22 mouse cellular contexts compared by ENCODE assay signal in genomic region chr8:48203611-48204010, GRCm38 (mm10).
A peak's percentile ranks its signal among the peaks of the same experiment; 100 is the strongest.
DNase-seq lines count a peak whose midpoint lies in the region; ATAC-seq lines count a peak whose summit lies in the region.
"Had no signal": no experiment of that assay in that cellular context is flagged by ENCODE, and none has a peak within 500 bp of the region (broad histone marks: within the 10 kb centered on the region; RNA-seq: fewer than 3 reads in every experiment).

No protein-coding gene starts in this region.

- peak overlapping the region; percentile 63; the same call in 1 of the 2 replicates for H3K27ac ChIP-seq in forebrain, embryonic 10.5 days
- no peak overlapping the region for H3K27ac ChIP-seq in forebrain, embryonic 11.5 days (ENCODE audit: low read depth, low read length)
- no peak overlapping the region for H3K27ac ChIP-seq in neural tube, embryonic 11.5 days (ENCODE audit: low read depth, low read length)
- 0 out of 2 replicates have a peak overlapping the region, but pooled peaks have one; percentile 18 for H3K27ac ChIP-seq in hindbrain, embryonic 14.5 days
- peak overlapping the region; percentile 43; the same call in 1 of the 2 replicates for H3K27ac ChIP-seq in neural tube, embryonic 13.5 days (replicated peaks)
- no peak overlapping the region for H3K27ac ChIP-seq in heart, embryonic 11.5 days (ENCODE audit: low read depth, low read length)
- H3K27ac ChIP-seq: forebrain, embryonic 13.5 days; kidney, embryonic 15.5 days; limb, embryonic 15.5 days; liver, embryonic 13.5 days had no signal

- H3K9me3 ChIP-seq in forebrain, embryonic 10.5 days: peaks cover 7% of the 10 kb centered on the region; the same call in 1 of the 2 replicates
- no peaks in the 10 kb centered on the region for H3K9me3 ChIP-seq in forebrain, embryonic 11.5 days (ENCODE audit: control insufficient read depth, low read length)
- H3K9me3 ChIP-seq in neural tube, embryonic 11.5 days (ENCODE audit: control insufficient read depth, low read length): no peaks in the 10 kb centered on the region
- H3K9me3 ChIP-seq in hindbrain, embryonic 14.5 days (ENCODE audit: control insufficient read depth, low read length): no peaks in the 10 kb centered on the region
- H3K9me3 ChIP-seq in neural tube, embryonic 13.5 days: no peaks in the 10 kb centered on the region
- no peaks in the 10 kb centered on the region for H3K9me3 ChIP-seq in heart, embryonic 11.5 days (replicated peaks; ENCODE audit: control insufficient read depth, low read length)
- H3K9me3 ChIP-seq: forebrain, embryonic 13.5 days; heart, embryonic 12.5 days; kidney, embryonic 15.5 days; limb, embryonic 15.5 days; liver, embryonic 13.5 days had no signal

- H3K4me3 ChIP-seq in forebrain, embryonic 10.5 days: no peak overlapping the region
- no peak overlapping the region for H3K4me3 ChIP-seq in forebrain, embryonic 11.5 days (ENCODE audit: low read depth, low read length)
- H3K4me3 ChIP-seq in neural tube, embryonic 11.5 days (ENCODE audit: low read depth, low read length): no peak overlapping the region
- H3K4me3 ChIP-seq in hindbrain, embryonic 14.5 days (replicated peaks; ENCODE audit: low read length): no peak overlapping the region
- H3K4me3 ChIP-seq in neural tube, embryonic 13.5 days: no peak overlapping the region
- H3K4me3 ChIP-seq in heart, embryonic 11.5 days (ENCODE audit: low read depth, low read length): no peak overlapping the region
- H3K4me3 ChIP-seq: erythroblast, embryonic 14.5 days; forebrain, embryonic 13.5 days; heart, embryonic 12.5 days; kidney, embryonic 15.5 days; limb, embryonic 15.5 days; liver, embryonic 13.5 days had no signal

- H3K9ac ChIP-seq in forebrain, embryonic 11.5 days (ENCODE audit: low read length): no peak overlapping the region
- no peak overlapping the region for H3K9ac ChIP-seq in neural tube, embryonic 11.5 days (ENCODE audit: low read length)
- no peak overlapping the region for H3K9ac ChIP-seq in hindbrain, embryonic 14.5 days
- no peak overlapping the region for H3K9ac ChIP-seq in neural tube, embryonic 13.5 days
- H3K9ac ChIP-seq in heart, embryonic 11.5 days (ENCODE audit: low read depth, low read length): no peak overlapping the region
- H3K9ac ChIP-seq: forebrain, embryonic 13.5 days; heart, embryonic 12.5 days; kidney, embryonic 15.5 days; limb, embryonic 15.5 days; liver, embryonic 13.5 days had no signal

- no peaks in the 10 kb centered on the region for H3K36me3 ChIP-seq in forebrain, embryonic 10.5 days (replicated peaks)
- H3K36me3 ChIP-seq in forebrain, embryonic 11.5 days (ENCODE audit: control insufficient read depth, insufficient read depth, low read length): no peaks in the 10 kb centered on the region
- H3K36me3 ChIP-seq in neural tube, embryonic 11.5 days (ENCODE audit: control insufficient read depth, insufficient read depth, low read length): no peaks in the 10 kb centered on the region
- H3K36me3 ChIP-seq in hindbrain, embryonic 14.5 days (replicated peaks; ENCODE audit: control insufficient read depth, insufficient read depth): no peaks in the 10 kb centered on the region
- no peaks in the 10 kb centered on the region for H3K36me3 ChIP-seq in neural tube, embryonic 13.5 days
- H3K36me3 ChIP-seq in heart, embryonic 11.5 days (ENCODE audit: control insufficient read depth, insufficient read depth, low read length): no peaks in the 10 kb centered on the region
- H3K36me3 ChIP-seq: heart, embryonic 12.5 days; kidney, embryonic 15.5 days; limb, embryonic 15.5 days; liver, embryonic 13.5 days had no signal

- H3K27me3 ChIP-seq in forebrain, embryonic 10.5 days (ENCODE audit: poor library complexity, severe bottlenecking): peaks cover 6% of the 10 kb centered on the region; the same call in 1 of the 2 replicates
- H3K27me3 ChIP-seq in forebrain, embryonic 11.5 days (ENCODE audit: control insufficient read depth, insufficient read depth, low read length): no peaks in the 10 kb centered on the region
- H3K27me3 ChIP-seq in neural tube, embryonic 11.5 days (ENCODE audit: control insufficient read depth, insufficient read depth, low read length): no peaks in the 10 kb centered on the region
- H3K27me3 ChIP-seq in hindbrain, embryonic 14.5 days (ENCODE audit: control insufficient read depth, insufficient read depth, low read length): no peaks in the 10 kb centered on the region
- no peaks in the 10 kb centered on the region for H3K27me3 ChIP-seq in neural tube, embryonic 13.5 days
- no peaks in the 10 kb centered on the region for H3K27me3 ChIP-seq in heart, embryonic 11.5 days (ENCODE audit: control insufficient read depth, insufficient read depth, low read length)
- H3K27me3 ChIP-seq: forebrain, embryonic 13.5 days; heart, embryonic 12.5 days; kidney, embryonic 15.5 days; limb, embryonic 15.5 days; liver, embryonic 13.5 days had no signal

- no peak for DNase-seq in forebrain, embryonic 10.5 days (ENCODE audit: extremely low spot score, low spot score)
- no peak for DNase-seq in forebrain, embryonic 11.5 days (ENCODE audit: low spot score)
- DNase-seq in neural tube, embryonic 11.5 days (ENCODE audit: low spot score): no peak
- no peak for DNase-seq in neural tube, embryonic 10.5 days (ENCODE audit: extremely low spot score, low spot score)
- DNase-seq in hindbrain, embryonic 14.5 days (ENCODE audit: low spot score): no peak
- DNase-seq in cerebellum, postnatal 4 days (ENCODE audit: low spot score in 2 of 2): no peak
- DNase-seq: adrenal gland, postnatal 25 days; cerebellum, adult 18-20 months; kidney, adult 18-20 months; kidney, postnatal 25 days; liver, embryonic 13.5 days; lung, adult 18-20 months; right cerebral cortex, postnatal 14 days; thymus, postnatal 14 days had no signal

- peaks cover 27% of the 10 kb centered on the region for H3K4me1 ChIP-seq in forebrain, embryonic 10.5 days
- no peaks in the 10 kb centered on the region for H3K4me1 ChIP-seq in forebrain, embryonic 11.5 days (replicated peaks; ENCODE audit: control insufficient read depth, insufficient read depth, low read length)
- H3K4me1 ChIP-seq in neural tube, embryonic 11.5 days (ENCODE audit: control insufficient read depth, insufficient read depth, low read length): peaks cover 4% of the 10 kb centered on the region; the same call in 1 of the 2 replicates
- H3K4me1 ChIP-seq in hindbrain, embryonic 14.5 days (replicated peaks; ENCODE audit: control insufficient read depth, insufficient read depth, low read length): peaks cover 15% of the 10 kb centered on the region
- peaks cover 27% of the 10 kb centered on the region for H3K4me1 ChIP-seq in neural tube, embryonic 13.5 days (replicated peaks)
- H3K4me1 ChIP-seq in heart, embryonic 11.5 days (ENCODE audit: control insufficient read depth, insufficient read depth, low read length): no peaks in the 10 kb centered on the region
- H3K4me1 ChIP-seq: heart, embryonic 12.5 days; kidney, embryonic 15.5 days; limb, embryonic 15.5 days; liver, embryonic 13.5 days had no signal

- no peak overlapping the region for H3K4me2 ChIP-seq in forebrain, embryonic 11.5 days (ENCODE audit: low read depth, low read length, severe bottlenecking)
- H3K4me2 ChIP-seq in neural tube, embryonic 11.5 days (ENCODE audit: low read depth): no peak overlapping the region
- H3K4me2 ChIP-seq in hindbrain, embryonic 14.5 days (replicated peaks): no peak overlapping the region
- H3K4me2 ChIP-seq in neural tube, embryonic 13.5 days: no peak overlapping the region
- no peak overlapping the region for H3K4me2 ChIP-seq in heart, embryonic 11.5 days
- H3K4me2 ChIP-seq: forebrain, embryonic 13.5 days; heart, embryonic 12.5 days; kidney, embryonic 15.5 days; limb, embryonic 15.5 days; liver, embryonic 13.5 days had no signal

- ATAC-seq in forebrain, embryonic 11.5 days (replicated peaks; ENCODE audit: low FRiP score): no peak
- 0 out of 2 replicates have a peak, but pooled peaks have one; percentile 24 for ATAC-seq in neural tube, embryonic 11.5 days (ENCODE audit: insufficient read depth, low FRiP score, low TSS enrichment)
- ATAC-seq in hindbrain, embryonic 14.5 days (ENCODE audit: low FRiP score): no peak
- no peak for ATAC-seq in neural tube, embryonic 13.5 days (ENCODE audit: low read depth)
- no peak for ATAC-seq in heart, embryonic 11.5 days (replicated peaks; ENCODE audit: insufficient number of reproducible peaks, low FRiP score, low TSS enrichment)
- ATAC-seq: lung, postnatal 0 days had no signal

- WGBS in forebrain, embryonic 10.5 days: 75% methylated on average over 9 of the region's 9 CpGs
- 77% methylated on average over 9 of the region's 9 CpGs for WGBS in forebrain, embryonic 11.5 days
- 79% methylated on average over 9 of the region's 9 CpGs for WGBS in neural tube, embryonic 11.5 days
- WGBS in hindbrain, embryonic 14.5 days: 72% methylated on average over 9 of the region's 9 CpGs
- WGBS in neural tube, embryonic 13.5 days: 68% methylated on average over 9 of the region's 9 CpGs
- WGBS in heart, embryonic 11.5 days (ENCODE audit: insufficient replicate concordance): 72% methylated on average over 9 of the region's 9 CpGs

Comparison
In these comparisons a context has a peak if more than half of its experiments do, and no peak if none do; other contexts are left out.
1. H3K27ac ChIP-seq: peak in forebrain, embryonic 10.5 days (single experiment), hindbrain, embryonic 14.5 days (single experiment) and neural tube, embryonic 13.5 days (single experiment); none in forebrain, embryonic 11.5 days (single experiment), neural tube, embryonic 11.5 days (single experiment) and heart, embryonic 11.5 days (single experiment).